Mouse (Mus musculus) heart, postnatal 0 days (tissue): ENCODE results near the gene Nynrin. TPM values are rescaled to one million over a fixed set of nuclear protein-coding genes. Genes with fewer than 3 reads are reported as not detected.

ENCODE experiments used
- ATAC-seq: fragments of 200-750 bp; cut with Nextera tagmentation; 2 replicates; pipeline ENCODE4 v1.8.0; 2017; ENCODE audit warnings: low read depth, moderate number of reproducible peaks, moderate library complexity; ENCODE audit not compliant: insufficient read depth
- DNase-seq: peaks from one replicate; pipeline ENCODE4 v3.0.0-alpha.2; 2016; ENCODE audit warnings: low spot score
- H3K27ac ChIP-seq: fragments of 300-500 bp; sonication (generic); 2 replicates; pipeline ENCODE4 v1.5.1; 2014; ENCODE audit warnings: low read depth, mild to moderate bottlenecking
- H3K27me3 ChIP-seq: fragments of 300-500 bp; sonication (generic); 2 replicates; pipeline ENCODE4 v1.6.1; 2014; ENCODE audit warnings: low read length, mixed read lengths; ENCODE audit not compliant: control insufficient read depth, insufficient read depth
- H3K36me3 ChIP-seq: fragments of 300-500 bp; sonication (generic); replicated peaks from 2 replicates; pipeline ENCODE4 v1.6.1; 2014; ENCODE audit warnings: low read length, mixed read lengths; ENCODE audit not compliant: control insufficient read depth, insufficient read depth
- H3K4me1 ChIP-seq: fragments of 300-500 bp; sonication (generic); 2 replicates; pipeline ENCODE4 v1.6.1; 2014; ENCODE audit warnings: antibody characterized with exemption; ENCODE audit not compliant: control insufficient read depth, insufficient read depth
- H3K4me2 ChIP-seq: fragments of 300-500 bp; sonication (generic); 2 replicates; pipeline ENCODE4 v1.6.1; 2014; ENCODE audit warnings: low read depth, mild to moderate bottlenecking, low read length, moderate library complexity
- H3K4me3 ChIP-seq: fragments of 300-500 bp; sonication (generic); 2 replicates; pipeline ENCODE4 v1.5.1; 2014; ENCODE audit warnings: low read depth, low read length
- H3K9ac ChIP-seq: fragments of 300-500 bp; sonication (generic); replicated peaks from 2 replicates; pipeline ENCODE4 v1.6.1; 2014; ENCODE audit warnings: low read depth, low read length, mixed read lengths
- H3K9me3 ChIP-seq: fragments of 300-500 bp; sonication (generic); replicated peaks from 2 replicates; pipeline ENCODE4 v1.6.1; 2016; ENCODE audit warnings: low read length; ENCODE audit not compliant: control insufficient read depth
- CTCF ChIP-seq: IDR thresholded peaks from 2 replicates; pipeline ENCODE4 v1.5.1; 2016; ENCODE audit warnings: antibody characterized with exemption, control low read depth, low read depth
- EP300 ChIP-seq: IDR thresholded peaks from 2 replicates; pipeline ENCODE4 v1.6.1; 2016; ENCODE audit warnings: antibody characterized with exemption, low read depth
- WGBS: fragments of 180-500 bp; shearing (Covaris S2); extraction: QIAGEN DNeasy Blood & Tissue Kit; methylation state at CpG from one replicate; pipeline ENCODE4 v1.1.7; 2014; 5-methylcytosine and 5-hydroxymethylcytosine counted together
- polyA plus RNA-seq: library from polyadenylated mRNA; unstranded; fragments of >200 nt; fragmentation: Nextera tagmentation; extraction: Ambion mirVana; gene quantifications from 2 replicates; pipeline ENCODE4 v1.2.1, GENCODE M21; 2015
- total RNA-seq: library from RNA; depleted of rRNA; stranded (reverse); fragments of >200 nt; gene quantifications from 2 replicates; pipeline ENCODE4 v1.2.3, GENCODE M21; 2014; ENCODE audit warnings: low replicate concordance

Gene Nynrin
- total and polyA plus RNA-seq, 2 experiments from 2014 or later: 3.9 to 27.6 TPM

DNA sequence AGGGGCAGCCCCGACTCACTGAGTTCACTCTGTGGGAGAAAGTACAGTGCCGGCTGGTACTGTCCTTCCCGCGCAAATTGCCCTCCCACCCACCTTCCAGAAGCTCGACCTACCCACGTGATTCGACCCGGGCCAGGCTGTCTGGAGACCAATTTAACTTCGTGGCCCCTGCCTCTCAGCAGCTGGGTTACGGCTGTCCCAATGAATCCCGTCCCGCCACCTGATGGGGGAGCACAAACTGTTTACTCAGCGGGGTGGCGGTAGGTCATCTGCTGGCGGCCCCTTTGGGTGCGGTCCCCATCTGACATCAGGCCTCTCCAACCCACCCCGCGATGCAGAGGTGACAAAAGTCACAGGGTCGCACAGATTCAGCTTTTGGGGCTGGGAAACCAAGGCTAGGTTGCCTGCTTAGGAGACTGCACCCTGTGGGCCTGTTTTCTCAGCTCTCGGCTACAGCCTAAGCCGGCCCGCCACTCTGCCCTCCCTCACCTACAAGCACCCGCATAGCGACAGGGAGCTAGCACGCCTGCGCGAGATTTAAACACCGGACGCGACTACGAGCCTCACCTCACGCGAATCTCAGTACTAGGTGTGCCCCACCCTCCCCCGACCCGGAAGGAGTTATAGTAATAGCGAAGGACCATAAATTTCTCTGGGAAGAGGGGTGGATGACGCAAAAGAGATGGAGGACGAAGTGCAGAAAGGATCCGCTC is 46.0 kb downstream of the Nynrin start, which contains the start of gene Sdr39u1:
Gene Sdr39u1, minus strand, starts transcription at position 593 of the 713 bp plus-strand sequence.
- Histone ChIP-seq H3K27ac (peak within 1 kb of the TSS; percentile 83), H3K4me3 (peak within 1 kb of the TSS; percentile 57), H3K27me3 (no peaks in the 10 kb centered on the region), H3K4me2 (peak within 1 kb of the TSS; percentile 85), H3K36me3 (peaks cover 27% of the 10 kb centered on the region), H3K4me1 (peaks cover 6% of the 10 kb centered on the region), H3K9ac (peak within 1 kb of the TSS; percentile 80), H3K9me3 (no peaks in the 10 kb centered on the region)
- TF ChIP-seq EP300 (no peak), CTCF (no peak)
- DNase-seq (peak; percentile 92), ATAC-seq (peak; percentile 96)
- under 1% methylated on average over 39 of the region's 39 CpGs for WGBS

DNA sequence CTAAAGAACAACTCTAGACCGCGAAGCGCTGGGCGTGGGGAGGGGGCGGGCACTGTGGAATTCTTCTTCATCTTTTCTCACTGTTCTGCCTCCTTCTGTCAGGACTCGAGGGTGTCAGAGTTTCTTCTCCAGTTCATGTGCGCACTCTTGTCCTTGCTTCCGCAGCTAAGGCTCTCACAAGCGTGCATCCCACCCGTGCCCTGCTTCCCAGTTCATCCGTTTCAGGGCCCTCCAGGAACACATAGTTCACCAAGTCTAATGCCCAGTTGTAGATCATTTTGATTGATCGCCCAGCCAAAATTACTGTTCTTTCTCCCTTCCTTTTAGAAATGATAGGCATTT is 46.6 kb downstream of the Nynrin start:
- WGBS: 10% methylated on average over 12 of the region's 12 CpGs
- Histone ChIP-seq H3K9me3 (no peaks in the 10 kb centered on the region), H3K27me3 (no peaks in the 10 kb centered on the region), H3K36me3 (peaks cover 22% of the 10 kb centered on the region), H3K4me2 (peak overlapping the region; percentile 85), H3K4me3 (peak overlapping the region; percentile 57), H3K27ac (peak overlapping the region; percentile 83), H3K9ac (peak overlapping the region; percentile 80), H3K4me1 (peaks cover 6% of the 10 kb centered on the region)
- ATAC-seq (0 out of 2 replicates have a peak, but pooled peaks have one; percentile 5), DNase-seq (no peak)
- TF ChIP-seq EP300 (no peak), CTCF (no peak)

DNA sequence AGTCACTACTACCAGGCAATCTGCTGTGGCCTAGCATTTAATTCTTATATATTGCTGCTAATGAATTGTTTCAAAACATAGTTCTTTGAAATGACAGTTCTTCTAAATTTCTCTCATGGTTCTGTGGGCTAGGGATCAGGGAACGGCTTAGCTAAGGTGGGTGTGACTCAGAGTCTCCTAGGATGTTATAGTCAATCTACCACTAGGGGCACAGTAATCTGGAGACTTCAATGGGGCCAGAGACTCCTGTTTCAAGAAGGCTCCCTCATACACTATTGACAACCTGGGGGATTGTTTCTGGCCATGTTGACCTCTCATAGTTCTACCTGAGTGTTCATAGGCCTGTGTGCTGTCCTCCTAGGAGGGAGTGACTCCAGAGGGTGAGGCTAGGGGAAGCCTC is 51.7 kb downstream of the Nynrin start:
- Histone ChIP-seq H3K27me3 (no peaks in the 10 kb centered on the region), H3K4me1 (peaks cover 4% of the 10 kb centered on the region), H3K36me3 (no peaks in the 10 kb centered on the region), H3K27ac (no peak overlapping the region), H3K4me3 (no peak overlapping the region), H3K9ac (no peak overlapping the region), H3K4me2 (no peak overlapping the region), H3K9me3 (no peaks in the 10 kb centered on the region)
- no peak for TF ChIP-seq EP300
- peak; percentile 45 for TF ChIP-seq CTCF
- DNase-seq: no peak
- ATAC-seq: no peak
- WGBS: 0% methylated on average over 1 of the region's 1 CpGs

DNA sequence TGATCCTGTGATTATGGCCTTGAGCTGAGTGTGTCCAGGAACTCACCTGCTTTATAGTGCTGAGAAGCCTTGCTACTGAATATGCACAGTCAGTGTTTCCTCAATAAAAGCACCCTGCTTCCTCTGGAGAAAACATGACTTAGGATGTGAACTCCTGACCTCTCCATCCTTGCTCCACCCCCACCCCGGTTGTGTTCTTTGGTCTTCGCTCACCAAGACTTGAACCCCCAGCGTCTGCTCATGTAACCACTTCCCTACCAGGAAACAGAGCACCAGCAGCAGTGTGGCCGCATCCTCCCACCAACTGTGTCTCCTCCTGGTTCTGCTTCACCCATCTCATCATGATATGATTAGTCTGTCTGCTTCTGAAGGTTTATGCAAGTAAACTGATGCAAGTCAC is 59.6 kb downstream of the Nynrin start:
- ATAC-seq: no peak
- no peaks in the 10 kb centered on the region for H3K27me3 ChIP-seq
- no peak for DNase-seq
- TF ChIP-seq CTCF (no peak), EP300 (no peak)
- no peak overlapping the region for H3K4me2 ChIP-seq
- H3K9me3 ChIP-seq: no peaks in the 10 kb centered on the region
- no peak overlapping the region for H3K9ac ChIP-seq
- no peak overlapping the region for H3K4me3 ChIP-seq
- H3K27ac ChIP-seq: no peak overlapping the region
- H3K4me1 ChIP-seq: no peaks in the 10 kb centered on the region
- 50% methylated on average over 4 of the region's 4 CpGs for WGBS
- no peaks in the 10 kb centered on the region for H3K36me3 ChIP-seq

DNA sequence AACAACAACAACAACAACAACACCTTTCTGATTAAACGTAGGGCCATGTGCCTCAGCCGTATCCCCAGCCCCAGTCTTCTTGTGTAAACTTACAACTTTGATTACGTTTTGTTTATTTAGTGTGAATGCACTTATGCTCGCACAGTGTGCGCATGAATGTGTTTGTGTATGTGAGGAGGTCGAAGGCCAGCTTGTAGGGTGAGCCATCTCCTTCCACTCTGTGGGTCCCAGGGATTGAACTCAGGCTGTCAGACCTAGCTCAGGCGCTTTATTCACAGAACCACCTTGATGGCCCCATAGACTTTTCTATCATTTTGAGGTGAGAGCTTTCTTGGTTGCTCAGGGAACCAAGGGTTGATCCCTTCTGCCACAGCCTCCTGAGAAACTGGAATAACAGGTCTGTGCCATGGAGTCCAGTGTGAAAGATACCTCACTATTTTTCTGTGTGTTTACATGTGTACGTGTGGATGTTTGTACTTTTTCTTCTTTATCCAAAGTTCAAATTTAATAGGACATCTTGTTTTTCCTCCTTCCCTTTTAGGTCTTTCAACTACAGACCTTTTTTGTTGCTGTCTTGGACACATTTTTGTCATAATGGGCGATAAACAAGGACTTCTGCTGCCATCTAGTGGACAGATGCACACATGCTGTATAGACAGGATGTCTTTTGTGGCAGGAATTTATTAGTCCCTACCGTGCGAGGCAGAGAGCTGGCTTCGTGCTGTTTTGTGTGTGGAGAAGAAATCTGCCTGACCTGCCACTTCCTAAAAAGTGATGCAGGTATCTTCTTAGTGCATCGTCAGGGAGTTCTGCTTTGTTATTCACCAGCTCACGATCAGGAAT is 64.7 kb downstream of the Nynrin start:
- no peaks in the 10 kb centered on the region for H3K36me3 ChIP-seq
- no peak overlapping the region for H3K27ac ChIP-seq
- H3K9me3 ChIP-seq: no peaks in the 10 kb centered on the region
- 38% methylated on average over 14 of the region's 14 CpGs for WGBS
- no peak overlapping the region for H3K9ac ChIP-seq
- H3K4me3 ChIP-seq: no peak overlapping the region
- H3K4me1 ChIP-seq: no peaks in the 10 kb centered on the region
- ATAC-seq (peak; percentile 69), DNase-seq (peak; percentile 86)
- no peak overlapping the region for H3K4me2 ChIP-seq
- no peaks in the 10 kb centered on the region for H3K27me3 ChIP-seq
- TF ChIP-seq CTCF (peak; percentile 95), EP300 (no peak)
